Mouse (Mus musculus) megakaryocyte, embryonic 14.5 days (primary cell): ENCODE data around the gene Scrn3.

ENCODE experiments used
- FLI1 ChIP-seq: IDR thresholded peaks from 2 replicates; pipeline ENCODE4 v1.6.1; 2012; ENCODE audit warnings: low read length, inconsistent platforms, mixed read lengths
- GATA1 ChIP-seq: IDR thresholded peaks from 3 replicates; pipeline ENCODE4 v1.6.1; 2012; ENCODE audit warnings: mixed read lengths, low read length, inconsistent platforms, borderline replicate concordance

- TF ChIP-seq FLI1 (no peak), GATA1 (no peak)
Observed at GRCm38 (mm10) chr2:73314311-73314710, 1.9 kb downstream of the Scrn3 start.
